Mouse (Mus musculus): Measurements from ENCODE around the gene Setdb1.

GRCm38 (mm10) chr3:95287541-95287940 lies 69.5 kb downstream of the Setdb1 start:
- TF ChIP-seq NRF1 (IDR thresholded peaks at IDR 0.05; ENCODE audit: insufficient read depth, low read depth, low read length, poor library complexity, severe bottlenecking) (no peak), MAFK (IDR thresholded peaks at IDR 0.05; ENCODE audit: borderline replicate concordance, low read depth, low read length) (no peak), CTCF (IDR thresholded peaks at IDR 0.05 in 2 of 3, conservative IDR thresholded peaks at IDR 0.05 in 1 of 3; ENCODE audit: control insufficient read depth in 1 of 3, insufficient read depth in 1 of 3, low read depth in 2 of 3, low read length in 3 of 3, poor library complexity in 1 of 3, severe bottlenecking in 1 of 3) (no peak), MAZ (IDR thresholded peaks at IDR 0.05; ENCODE audit: low read depth, low read length) (no peak), HCFC1 (IDR thresholded peaks at IDR 0.05; ENCODE audit: low read depth, low read length) (no peak), TBP (IDR thresholded peaks at IDR 0.05; ENCODE audit: low read depth, low read length) (no peak), ELF1 (IDR thresholded peaks at IDR 0.05; ENCODE audit: low read depth, low read length) (no peak), POLR2A (IDR thresholded peaks at IDR 0.05; ENCODE audit: control insufficient read depth in 1 of 2, insufficient read depth in 1 of 2, low read depth in 1 of 2, low read length in 2 of 2, poor library complexity in 1 of 2) (no peak), MYB (IDR thresholded peaks at IDR 0.05; ENCODE audit: low read depth, low read length) (no peak), ZC3H11A (IDR thresholded peaks at IDR 0.05; ENCODE audit: low read depth, low read length) (no peak), RAD21 (IDR thresholded peaks at IDR 0.05; ENCODE audit: low read depth, low read length) (no peak), TAL1 (IDR thresholded peaks at IDR 0.05; ENCODE audit: low read length) (no peak), ZKSCAN1 (IDR thresholded peaks at IDR 0.05; ENCODE audit: low read depth, low read length) (no peak)
